Mouse (Mus musculus): ENCODE results near the gene Bsdc1. TPM values are rescaled to one million over a fixed set of nuclear protein-coding genes. Genes with fewer than 3 reads are reported as not detected.
"Not testable (repeated sequence)": the region's sequence is repeated elsewhere in the genome, so short reads cannot be mapped to it uniquely, and the experiment has no call there.

Gene Bsdc1
- 10 to 100 TPM; 73.0 to 83.5 (median 80.3) TPM for total RNA-seq (2022)

- peak; percentile 100 for DNase-seq
Observed at GRCm38 (mm10) chr4:129461183-129461960, at the start of gene Bsdc1. TSS of gene Bsdc1 (plus strand) at chr4:129461581.

GRCm38 (mm10) chr4:129415892-129416291, 45.5 kb upstream of the Bsdc1 start:
- DNase-seq = no peak

- no peak for DNase-seq
Observed at GRCm38 (mm10) chr4:129416478-129416877, 44.9 kb upstream of the Bsdc1 start.

- DNase-seq = no peak
Observed at GRCm38 (mm10) chr4:129418321-129418720, 43.1 kb upstream of the Bsdc1 start.

- DNase-seq = no peak
Observed at GRCm38 (mm10) chr4:129440340-129441063, 20.9 kb upstream of the Bsdc1 start, which contains the start of gene Zbtb8b. TSS of gene Zbtb8b (minus strand) at chr4:129440853.

GRCm38 (mm10) chr4:129441145-129441544, 20.2 kb upstream of the Bsdc1 start:
- DNase-seq = no peak

GRCm38 (mm10) chr4:129447360-129447759, 14.0 kb upstream of the Bsdc1 start:
- DNase-seq = no peak

- DNase-seq = no peak
Observed at GRCm38 (mm10) chr4:129447778-129448563, 13.4 kb upstream of the Bsdc1 start.

GRCm38 (mm10) chr4:129448713-129449112, 12.7 kb upstream of the Bsdc1 start:
- DNase-seq = no peak

- DNase-seq = no peak
Observed at GRCm38 (mm10) chr4:129450851-129451250, 10.5 kb upstream of the Bsdc1 start.

GRCm38 (mm10) chr4:129451471-129452169, 9.8 kb upstream of the Bsdc1 start:
- no peak for DNase-seq

GRCm38 (mm10) chr4:129455265-129455664, 6.1 kb upstream of the Bsdc1 start:
- DNase-seq = peak; percentile 56

- no peak for DNase-seq
Observed at GRCm38 (mm10) chr4:129456126-129456525, 5.3 kb upstream of the Bsdc1 start.

GRCm38 (mm10) chr4:129457311-129457710, 4.1 kb upstream of the Bsdc1 start:
- not testable (repeated sequence) for DNase-seq

- DNase-seq = no peak
Observed at GRCm38 (mm10) chr4:129459726-129460125, 1.7 kb upstream of the Bsdc1 start.

- DNase-seq = no peak
Observed at GRCm38 (mm10) chr4:129460827-129461182, 576 bp upstream of the Bsdc1 start.

- peak; percentile 19 for DNase-seq
Observed at GRCm38 (mm10) chr4:129462118-129462517, 737 bp downstream of the Bsdc1 start.

GRCm38 (mm10) chr4:129463097-129464059, 2.0 kb downstream of the Bsdc1 start:
- DNase-seq = no peak

GRCm38 (mm10) chr4:129464286-129464815, 3.0 kb downstream of the Bsdc1 start:
- no peak for DNase-seq

- no peak for DNase-seq
Observed at GRCm38 (mm10) chr4:129476047-129476446, 14.7 kb downstream of the Bsdc1 start.

GRCm38 (mm10) chr4:129479863-129480262, 18.5 kb downstream of the Bsdc1 start:
- DNase-seq = no peak

Data from adrenal gland, adult 8-10 months (tissue).